Mouse (Mus musculus) liver, embryonic 11.5 days (tissue): Measurements from ENCODE around the gene Cadm2. TPM values are rescaled to one million over a fixed set of nuclear protein-coding genes. Genes with fewer than 3 reads are reported as not detected.

Experiments used
- ATAC-seq: fragments of 200-750 bp; cut with Nextera tagmentation; replicated peaks from 2 replicates; pipeline ENCODE4 v1.8.0; 2017; ENCODE audit warnings: moderate number of reproducible peaks, mild to moderate bottlenecking, moderate TSS enrichment, moderate library complexity; ENCODE audit not compliant: low FRiP score
- DNase-seq: peaks from one replicate; pipeline ENCODE4 v3.0.0-alpha.2; 2017; ENCODE audit warnings: low spot score
- H3K27ac ChIP-seq: fragments of 300-500 bp; sonication (generic); 2 replicates; pipeline ENCODE4 v1.5.1; 2014; ENCODE audit warnings: mild to moderate bottlenecking, low read depth, low read length, control low read depth
- H3K27me3 ChIP-seq: fragments of 300-500 bp; sonication (generic); replicated peaks from 2 replicates; pipeline ENCODE4 v1.6.1; 2014; ENCODE audit warnings: low read length, mixed read lengths; ENCODE audit not compliant: control insufficient read depth, insufficient read depth
- H3K36me3 ChIP-seq: fragments of 300-500 bp; sonication (generic); 2 replicates; pipeline ENCODE4 v1.6.1; 2014; ENCODE audit warnings: mild to moderate bottlenecking, low read length, moderate library complexity, mixed read lengths; ENCODE audit not compliant: control insufficient read depth, insufficient read depth
- H3K4me1 ChIP-seq: fragments of 300-500 bp; sonication (generic); replicated peaks from 2 replicates; pipeline ENCODE4 v1.6.1; 2014; ENCODE audit warnings: low read length, mixed read lengths; ENCODE audit not compliant: control insufficient read depth, insufficient read depth
- H3K4me2 ChIP-seq: fragments of 300-500 bp; sonication (generic); 2 replicates; pipeline ENCODE4 v1.6.1; 2014; ENCODE audit warnings: mild to moderate bottlenecking, control low read depth, moderate library complexity
- H3K4me3 ChIP-seq: fragments of 300-500 bp; sonication (generic); 2 replicates; pipeline ENCODE4 v1.5.1; 2014; ENCODE audit warnings: low read depth, low read length, control low read depth
- H3K9ac ChIP-seq: fragments of 300-500 bp; sonication (generic); 2 replicates; pipeline ENCODE4 v1.6.1; 2014; ENCODE audit warnings: low read depth, low read length, control low read depth
- H3K9me3 ChIP-seq: fragments of 300-500 bp; sonication (generic); 2 replicates; pipeline ENCODE4 v1.6.1; 2016; ENCODE audit warnings: low read length, inconsistent platforms, mixed read lengths; ENCODE audit not compliant: control insufficient read depth
- WGBS: fragments of 180-500 bp; shearing (Covaris S2); extraction: QIAGEN DNeasy Blood & Tissue Kit; methylation state at CpG from one replicate; pipeline ENCODE4 v1.1.7; 2014; 5-methylcytosine and 5-hydroxymethylcytosine counted together
- polyA plus RNA-seq: library from polyadenylated mRNA; unstranded; fragments of >200 nt; fragmentation: Nextera tagmentation; extraction: Ambion mirVana; gene quantifications from 2 replicates; pipeline ENCODE4 v1.2.1, GENCODE M21; 2014

The Cadm2 gene
- polyA plus RNA-seq, 1 experiment from 2014 or later, result 0.52 TPM

DNA sequence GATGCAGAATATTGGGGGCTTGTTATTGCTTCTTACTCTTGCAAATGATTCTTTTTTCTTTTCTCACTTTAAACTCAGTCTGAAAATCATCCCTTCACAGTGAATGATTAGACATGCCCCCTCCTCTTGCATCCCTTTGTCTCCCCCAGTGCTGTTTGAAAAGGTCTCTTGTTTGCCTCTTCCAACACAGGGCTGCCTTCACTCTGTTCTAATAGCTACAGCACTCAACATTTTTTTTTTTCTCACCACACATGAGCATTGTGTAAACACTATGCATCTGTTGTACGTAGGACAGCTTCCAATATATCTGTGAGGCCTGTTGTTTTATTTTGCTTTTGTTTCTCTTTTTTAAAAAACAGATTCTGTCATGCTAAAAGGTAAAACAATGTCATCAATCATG is 695.2 kb downstream of the Cadm2 start:
- H3K4me2 ChIP-seq, result no peak overlapping the region
- no peak overlapping the region for H3K27ac ChIP-seq
- no peak for DNase-seq
- ATAC-seq, result no peak
- no peaks in the 10 kb centered on the region for H3K4me1 ChIP-seq
- no peak overlapping the region for H3K9ac ChIP-seq
- no peaks in the 10 kb centered on the region for H3K36me3 ChIP-seq
- H3K4me3 ChIP-seq, result no peak overlapping the region
- 61% methylated on average over 1 of the region's 1 CpGs for WGBS
- H3K27me3 ChIP-seq, result no peaks in the 10 kb centered on the region
- H3K9me3 ChIP-seq, result no peaks in the 10 kb centered on the region

DNA sequence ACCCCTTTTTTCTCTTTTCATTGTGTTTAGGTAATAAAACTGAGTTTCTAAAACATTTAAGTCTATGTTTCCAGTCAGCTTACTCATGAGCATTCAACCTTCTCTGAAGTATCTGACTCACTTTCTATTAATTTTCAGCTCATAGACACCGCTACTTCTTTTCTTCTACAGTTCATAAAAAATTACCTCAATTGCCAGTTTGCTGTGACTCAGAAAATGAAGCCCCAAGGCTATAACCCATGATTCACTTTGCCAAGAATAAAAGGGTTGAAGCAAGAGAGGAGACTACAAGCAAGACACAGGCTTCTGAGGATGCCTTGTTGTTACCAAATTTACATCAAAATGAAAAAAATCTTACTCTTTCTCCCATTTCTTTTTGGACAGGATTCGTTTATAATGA is 698.0 kb downstream of the Cadm2 start:
- 78% methylated on average over 2 of the region's 2 CpGs for WGBS
- Histone ChIP-seq H3K36me3 (no peaks in the 10 kb centered on the region), H3K27me3 (no peaks in the 10 kb centered on the region), H3K9ac (no peak overlapping the region), H3K4me1 (no peaks in the 10 kb centered on the region), H3K9me3 (no peaks in the 10 kb centered on the region), H3K4me2 (no peak overlapping the region), H3K27ac (no peak overlapping the region), H3K4me3 (no peak overlapping the region)
- DNase-seq, result no peak
- ATAC-seq, result no peak

DNA sequence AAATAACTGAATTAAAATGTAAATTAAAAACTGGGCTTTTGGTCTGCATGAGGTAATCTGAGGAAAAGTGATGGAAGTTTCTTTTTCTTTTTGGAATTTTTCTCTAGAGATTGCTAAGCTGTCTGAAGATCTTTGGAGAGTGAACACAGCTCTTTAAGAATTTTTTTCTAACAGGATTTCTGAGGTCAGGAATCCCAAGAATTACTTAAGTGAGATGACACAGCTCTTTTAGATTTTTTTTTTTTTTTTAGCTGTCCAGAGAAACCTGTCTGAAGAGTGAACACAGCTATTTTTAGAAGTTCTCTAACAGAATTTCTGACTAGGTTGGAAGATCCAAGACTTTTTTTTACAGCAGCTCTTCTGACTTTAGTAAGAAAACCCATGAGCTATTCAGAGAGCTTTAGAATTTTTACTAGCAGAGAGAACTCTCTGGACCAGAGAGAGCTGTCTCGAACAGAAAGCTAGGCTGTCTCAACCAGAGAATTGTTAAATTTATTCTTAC is 699.2 kb downstream of the Cadm2 start:
- ATAC-seq (no peak), DNase-seq (no peak)
- Histone ChIP-seq H3K9ac (no peak overlapping the region), H3K27ac (no peak overlapping the region), H3K9me3 (no peaks in the 10 kb centered on the region), H3K4me1 (no peaks in the 10 kb centered on the region), H3K4me3 (no peak overlapping the region), H3K4me2 (no peak overlapping the region), H3K36me3 (no peaks in the 10 kb centered on the region), H3K27me3 (no peaks in the 10 kb centered on the region)
- 71% methylated on average over 1 of the region's 1 CpGs for WGBS

DNA sequence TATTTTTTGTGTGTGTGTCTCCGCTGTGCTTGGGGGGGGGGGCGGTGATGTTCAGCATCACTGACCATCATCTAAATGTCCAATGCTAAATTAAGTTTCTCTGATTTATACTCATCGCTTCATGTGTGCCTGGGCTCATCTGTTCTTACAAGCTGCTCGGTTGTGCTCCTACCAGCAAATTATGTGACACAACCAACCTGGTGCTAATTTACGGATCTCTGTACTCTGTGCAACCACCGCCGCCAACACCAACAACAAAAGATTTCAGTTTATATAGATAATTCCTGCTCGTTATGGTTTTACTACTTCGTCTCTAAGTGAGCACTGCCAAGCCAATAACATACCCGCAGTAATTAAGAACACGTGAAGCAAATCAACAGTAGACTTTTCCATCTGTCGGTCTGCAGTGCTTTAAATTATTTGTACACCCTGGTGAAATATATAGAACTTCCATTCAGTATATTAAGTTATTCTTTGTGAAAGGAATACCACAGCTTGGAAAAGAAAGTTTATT is 700.8 kb downstream of the Cadm2 start:
- Histone ChIP-seq H3K4me1 (no peaks in the 10 kb centered on the region), H3K27ac (no peak overlapping the region), H3K9ac (no peak overlapping the region), H3K9me3 (no peaks in the 10 kb centered on the region), H3K4me2 (no peak overlapping the region), H3K27me3 (no peaks in the 10 kb centered on the region), H3K4me3 (no peak overlapping the region), H3K36me3 (no peaks in the 10 kb centered on the region)
- 87% methylated on average over 12 of the region's 12 CpGs for WGBS
- DNase-seq (no peak), ATAC-seq (no peak)

DNA sequence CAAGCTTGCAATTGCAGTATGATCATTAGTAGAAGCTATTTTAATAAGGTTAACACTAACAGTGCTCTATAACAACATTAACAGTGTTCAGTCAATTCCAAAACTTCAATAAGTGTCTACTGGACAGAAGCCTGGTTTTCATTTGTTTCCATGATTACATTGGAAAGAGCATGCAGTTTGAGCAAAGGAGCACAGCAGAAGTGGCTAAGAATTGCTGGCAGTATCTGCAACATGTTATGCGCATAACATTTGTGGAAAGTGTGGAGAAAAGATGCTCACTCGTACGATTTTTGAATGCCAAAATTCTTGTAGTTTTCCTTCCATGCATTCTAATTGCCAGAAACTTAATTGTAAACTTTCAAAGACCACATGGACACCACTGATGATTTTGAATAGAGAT is 718.9 kb downstream of the Cadm2 start:
- Histone ChIP-seq H3K9me3 (no peaks in the 10 kb centered on the region), H3K9ac (no peak overlapping the region), H3K4me3 (no peak overlapping the region), H3K36me3 (no peaks in the 10 kb centered on the region), H3K27me3 (no peaks in the 10 kb centered on the region), H3K27ac (no peak overlapping the region), H3K4me2 (no peak overlapping the region), H3K4me1 (no peaks in the 10 kb centered on the region)
- WGBS, result 89% methylated on average over 3 of the region's 3 CpGs
- DNase-seq (no peak), ATAC-seq (no peak)

DNA sequence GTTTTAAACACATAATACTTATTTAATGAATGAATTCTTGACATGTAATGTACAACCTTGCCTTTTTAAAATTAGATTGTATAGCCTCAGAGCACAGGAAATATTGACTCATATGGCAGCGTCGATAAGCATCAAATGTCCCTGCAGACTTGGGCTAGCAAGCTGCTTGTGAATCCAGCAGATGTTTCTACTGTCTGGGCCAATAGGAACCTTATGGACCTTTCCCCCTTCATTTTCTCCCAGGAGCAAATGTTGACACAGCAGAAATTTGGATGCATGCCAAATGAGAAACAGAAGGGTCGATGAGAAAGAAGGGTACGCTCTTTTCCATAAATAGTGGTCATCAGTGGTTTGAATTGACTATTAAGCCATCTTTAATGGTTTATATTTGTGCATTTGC is 720.0 kb downstream of the Cadm2 start:
- no peak for DNase-seq
- Histone ChIP-seq H3K27ac (no peak overlapping the region), H3K9ac (no peak overlapping the region), H3K27me3 (no peaks in the 10 kb centered on the region), H3K36me3 (no peaks in the 10 kb centered on the region), H3K4me2 (no peak overlapping the region), H3K9me3 (no peaks in the 10 kb centered on the region), H3K4me3 (no peak overlapping the region), H3K4me1 (no peaks in the 10 kb centered on the region)
- no peak for ATAC-seq
- 80% methylated on average over 4 of the region's 4 CpGs for WGBS

DNA sequence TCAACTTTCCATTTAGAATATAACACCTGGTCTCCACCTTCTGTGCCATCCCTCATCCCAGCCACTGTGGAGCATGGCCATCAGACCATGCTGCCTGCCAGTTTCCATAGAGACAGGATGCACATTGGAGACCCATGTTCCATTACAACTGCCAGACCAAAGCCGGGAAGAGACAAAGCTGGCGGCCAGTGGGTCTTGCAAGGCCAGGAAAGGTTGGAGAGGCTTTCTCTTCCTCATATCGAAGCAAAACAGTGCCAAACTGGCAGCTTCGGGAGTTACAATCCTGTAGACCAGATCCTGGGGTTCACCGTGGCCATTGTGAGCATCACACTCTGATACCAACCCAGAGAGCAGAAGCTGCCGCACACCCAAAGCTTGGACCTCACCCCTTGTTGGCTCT is 728.3 kb downstream of the Cadm2 start:
- no peaks in the 10 kb centered on the region for H3K36me3 ChIP-seq
- no peak overlapping the region for H3K27ac ChIP-seq
- H3K9me3 ChIP-seq, result no peaks in the 10 kb centered on the region
- H3K4me1 ChIP-seq, result no peaks in the 10 kb centered on the region
- no peak for DNase-seq
- no peak overlapping the region for H3K4me3 ChIP-seq
- no peak overlapping the region for H3K4me2 ChIP-seq
- 87% methylated on average over 6 of the region's 6 CpGs for WGBS
- H3K27me3 ChIP-seq, result no peaks in the 10 kb centered on the region
- ATAC-seq, result no peak
- H3K9ac ChIP-seq, result no peak overlapping the region

DNA sequence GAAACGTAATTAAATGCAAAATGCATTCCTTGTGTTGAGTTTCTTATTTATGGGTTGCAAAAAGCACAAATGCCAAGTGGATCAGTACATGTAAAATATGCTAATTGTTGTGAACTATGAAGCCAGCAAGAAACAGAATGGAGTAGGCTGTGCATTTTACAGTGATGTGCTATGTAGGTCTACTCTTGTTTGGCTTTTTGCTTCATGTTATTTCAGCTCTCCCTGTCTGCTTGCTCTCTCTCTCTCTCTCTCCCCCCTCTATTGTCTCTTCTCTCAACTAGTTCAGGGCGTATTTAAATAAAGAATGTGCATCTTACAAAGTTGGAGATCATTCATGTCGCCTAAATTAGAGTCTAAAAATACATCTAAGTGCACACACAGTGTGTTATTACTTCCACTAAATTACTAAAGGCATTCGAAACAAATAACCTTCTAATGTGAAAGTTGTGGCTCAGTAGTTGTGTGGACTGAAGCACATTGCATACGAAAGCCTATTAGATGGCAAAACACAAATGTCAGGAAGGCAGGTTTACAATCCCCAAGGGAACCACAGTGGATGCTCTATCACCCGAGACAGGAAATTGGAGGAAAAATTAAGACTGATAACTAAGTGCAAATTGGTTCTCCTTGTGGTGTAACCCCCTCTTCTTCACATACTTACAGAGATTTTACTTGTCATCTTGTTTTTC is 729.0 kb downstream of the Cadm2 start:
- no peaks in the 10 kb centered on the region for H3K27me3 ChIP-seq
- WGBS, result 62% methylated on average over 6 of the region's 6 CpGs
- no peak overlapping the region for H3K4me2 ChIP-seq
- ATAC-seq (no peak), DNase-seq (no peak)
- H3K4me3 ChIP-seq, result no peak overlapping the region
- H3K9ac ChIP-seq, result no peak overlapping the region
- no peaks in the 10 kb centered on the region for H3K9me3 ChIP-seq
- no peak overlapping the region for H3K27ac ChIP-seq
- no peaks in the 10 kb centered on the region for H3K36me3 ChIP-seq
- no peaks in the 10 kb centered on the region for H3K4me1 ChIP-seq

DNA sequence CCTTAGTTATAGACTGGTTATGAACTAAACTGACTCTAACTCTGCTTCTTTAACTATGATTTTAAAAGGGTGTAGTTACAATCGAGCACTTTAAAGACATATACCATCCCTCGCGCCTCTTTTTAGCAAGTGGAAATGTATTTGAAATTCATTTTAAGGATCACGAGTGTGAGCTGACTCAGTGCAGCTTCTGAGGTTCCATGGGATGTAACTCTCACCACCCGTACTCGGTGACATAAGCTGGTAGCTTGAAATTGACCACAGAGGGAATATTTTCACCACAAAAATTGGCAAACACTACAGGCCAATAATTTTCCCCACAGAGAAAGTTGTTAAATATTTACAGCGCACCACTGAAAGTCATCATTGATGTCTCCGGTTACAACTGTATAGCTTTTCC is 730.8 kb downstream of the Cadm2 start:
- no peak overlapping the region for H3K4me3 ChIP-seq
- no peaks in the 10 kb centered on the region for H3K27me3 ChIP-seq
- no peak overlapping the region for H3K27ac ChIP-seq
- no peaks in the 10 kb centered on the region for H3K4me1 ChIP-seq
- WGBS, result 88% methylated on average over 8 of the region's 8 CpGs
- no peaks in the 10 kb centered on the region for H3K36me3 ChIP-seq
- no peak overlapping the region for H3K4me2 ChIP-seq
- H3K9ac ChIP-seq, result no peak overlapping the region
- DNase-seq, result no peak
- no peak for ATAC-seq
- H3K9me3 ChIP-seq, result no peaks in the 10 kb centered on the region
